Mouse (Mus musculus) thymus, postnatal 10 days (tissue): Measurements from ENCODE around the gene Olfr536.
"Not testable (repeated sequence)": the region's sequence is repeated elsewhere in the genome, so short reads cannot be mapped to it uniquely, and the experiment has no call there.

Experiments used
- DNase-seq, 2 experiments: peaks; one replicate each; pipeline ENCODE4 v3.0.0; 2021; ENCODE audit warnings: low spot score in 2 of 2

Gene Olfr536

GRCm38 (mm10) chr7:140507346-140508021, at the start of gene Olfr536:
Gene Olfr536 (minus strand): TSS chr7:140507396.
- DNase-seq: not testable (repeated sequence)

- no peak for DNase-seq
Measured at GRCm38 (mm10) chr7:140539746-140540145, 32.5 kb upstream of the Olfr536 start.

GRCm38 (mm10) chr7:140494702-140495101, 12.5 kb downstream of the Olfr536 start:
- no peak for DNase-seq

- no peak for DNase-seq
Measured at GRCm38 (mm10) chr7:140494231-140494630, 13.0 kb downstream of the Olfr536 start.

- DNase-seq: no peak
Measured at GRCm38 (mm10) chr7:140488981-140489380, 18.2 kb downstream of the Olfr536 start.

GRCm38 (mm10) chr7:140483916-140484315, 23.3 kb downstream of the Olfr536 start, which contains the start of gene Olfr535:
Gene Olfr535 (plus strand): TSS chr7:140484216.
- no peak for DNase-seq

- DNase-seq: no peak
Measured at GRCm38 (mm10) chr7:140478733-140479132, 28.5 kb downstream of the Olfr536 start.

- no peak for DNase-seq
Measured at GRCm38 (mm10) chr7:140477886-140478285, 29.3 kb downstream of the Olfr536 start.

GRCm38 (mm10) chr7:140463070-140463469, 44.1 kb downstream of the Olfr536 start, which contains the start of gene Olfr533:
Gene Olfr533 (plus strand): TSS chr7:140463370.
- not testable (repeated sequence) for DNase-seq
